Mouse (Mus musculus): ENCODE measurements around the gene Zfp775. TPM values are rescaled to one million over a fixed set of nuclear protein-coding genes. Genes with fewer than 3 reads are reported as not detected.

The Zfp775 gene
- polyA plus RNA-seq, 1 experiment from 2014 or later = 9.8 TPM

DNA sequence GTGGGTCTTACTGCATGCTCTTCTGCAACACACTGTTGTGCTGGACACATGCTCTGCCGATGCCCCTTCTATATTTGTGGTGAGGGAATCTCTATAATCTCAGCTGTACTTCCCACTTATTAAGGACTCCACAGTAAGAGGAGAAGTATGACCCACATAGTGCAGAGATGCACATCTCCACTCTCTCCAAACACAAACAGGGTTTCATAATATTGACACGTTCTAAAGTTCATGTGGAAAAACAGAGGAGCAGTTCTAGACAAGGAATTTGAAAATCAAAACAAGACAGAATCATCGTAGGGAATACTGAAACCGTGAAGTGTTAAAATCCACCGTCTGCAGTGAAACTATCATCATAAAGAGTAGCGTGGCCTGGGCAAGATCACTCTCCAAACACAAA lies 10.0 kb upstream of the Zfp775 start:
- Histone ChIP-seq H3K4me3 (no peak overlapping the region), H3K9me3 (peaks cover 9% of the 10 kb centered on the region), H3K9ac (no peak overlapping the region), H3K27ac (no peak overlapping the region), H3K4me1 (peaks cover 23% of the 10 kb centered on the region), H3K27me3 (no peaks in the 10 kb centered on the region), H3K4me2 (no peak overlapping the region), H3K36me3 (peaks cover 18% of the 10 kb centered on the region)
- ATAC-seq (ENCODE audit: insufficient number of reproducible peaks, insufficient read depth, low FRiP score, low TSS enrichment, low read depth) = no peak
- WGBS = 82% methylated on average over 6 of the region's 6 CpGs

DNA sequence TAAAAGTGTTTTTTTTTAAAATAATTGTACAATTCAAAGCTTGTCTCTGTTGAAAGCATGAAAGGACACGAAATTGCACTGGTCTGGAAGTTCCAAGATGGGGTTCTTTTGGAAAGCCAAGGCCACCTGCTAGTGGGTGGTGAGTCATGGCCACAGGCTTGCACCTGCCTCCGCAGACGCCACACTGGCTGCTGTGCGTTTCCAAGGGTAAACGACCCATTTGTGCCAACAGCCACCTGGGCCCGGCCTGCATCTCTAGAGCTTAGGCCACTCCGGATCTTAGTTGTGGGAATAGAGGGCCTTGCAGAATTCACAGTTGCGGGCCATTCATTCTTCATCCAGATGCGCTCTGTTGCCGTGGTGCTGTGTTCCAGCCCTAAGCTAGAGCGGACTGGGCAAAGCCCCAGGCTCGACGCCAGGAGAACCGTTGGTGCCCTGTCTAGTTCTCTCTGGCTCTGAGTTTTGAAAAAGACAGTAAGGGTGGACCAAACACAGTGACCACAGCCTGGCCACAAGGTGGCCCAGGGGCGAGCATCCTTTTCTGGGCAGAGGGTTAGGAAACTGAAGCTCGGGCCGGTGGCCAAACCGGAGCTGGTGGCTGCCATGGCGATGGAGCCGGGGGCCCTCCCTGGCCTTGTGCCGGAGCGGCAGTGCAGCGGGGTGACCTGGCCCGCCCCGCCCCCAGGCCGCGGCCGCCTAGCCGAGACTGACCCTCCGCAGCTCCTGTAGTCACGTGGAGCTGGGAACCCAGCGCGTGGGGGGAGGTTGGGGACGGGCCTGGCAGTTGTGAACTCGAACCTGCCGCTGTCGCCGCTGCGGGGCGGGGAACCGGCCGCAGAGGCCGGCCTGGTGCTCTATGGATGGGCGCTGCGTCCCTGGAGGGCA lies 8.5 kb upstream of the Zfp775 start, which contains the start of the genes Repin1 and Gm44965:
Repin1 (plus strand) TSS at position 726 of the 885 bp plus-strand sequence.
Gm44965 (plus strand) TSS at position 784 of the 885 bp plus-strand sequence.
- H3K36me3 ChIP-seq = peaks cover 33% of the 10 kb centered on the region
- peak within 1 kb of the TSS; percentile 73 for H3K27ac ChIP-seq
- no peaks in the 10 kb centered on the region for H3K27me3 ChIP-seq
- H3K4me2 ChIP-seq = peak within 1 kb of the TSS; percentile 81
- peaks cover 23% of the 10 kb centered on the region for H3K4me1 ChIP-seq
- peak within 1 kb of the TSS; percentile 80 for H3K4me3 ChIP-seq
- H3K9me3 ChIP-seq = peaks cover 23% of the 10 kb centered on the region
- peak within 1 kb of the TSS; percentile 88 for H3K9ac ChIP-seq
- WGBS = 5% methylated on average over 45 of the region's 45 CpGs
- peak; percentile 83 for ATAC-seq (ENCODE audit: insufficient number of reproducible peaks, insufficient read depth, low FRiP score, low TSS enrichment, low read depth)

DNA sequence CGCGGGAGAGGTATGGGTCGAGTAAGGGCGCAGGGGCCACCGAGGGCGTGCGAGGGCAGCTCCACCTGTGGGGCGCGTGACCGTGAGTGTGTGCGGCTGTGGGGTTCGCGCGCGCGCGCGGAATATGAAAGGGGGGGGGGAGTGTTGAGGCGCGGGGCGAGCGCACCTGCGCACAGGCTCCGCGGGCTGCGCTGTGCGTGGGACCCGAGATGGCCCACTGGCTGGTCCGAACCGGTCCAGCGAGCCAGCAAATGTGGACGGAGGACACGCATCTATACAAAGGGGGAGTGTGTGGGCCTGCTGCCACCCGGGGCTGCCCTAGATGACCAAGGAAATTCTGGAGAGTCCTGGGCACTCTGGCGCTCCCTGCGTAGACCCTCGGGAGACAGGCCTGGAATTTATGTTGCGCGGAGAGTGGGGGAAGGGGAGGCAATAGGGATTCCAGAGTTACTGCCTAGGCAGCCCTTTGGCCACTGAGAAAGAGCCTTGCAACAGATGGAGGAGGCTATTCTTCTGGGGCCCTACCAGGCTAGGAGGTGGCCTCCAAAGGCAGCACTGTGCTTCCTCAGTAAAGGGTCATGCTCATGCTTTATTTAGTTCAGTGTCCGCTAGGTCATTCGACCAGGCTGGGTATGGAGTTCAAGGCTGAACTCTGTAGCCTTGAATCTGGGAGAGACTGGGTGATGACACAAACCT lies 7.7 kb upstream of the Zfp775 start:
- Histone ChIP-seq H3K4me3 (peak overlapping the region; percentile 80), H3K4me2 (peak overlapping the region; percentile 81), H3K27ac (peak overlapping the region; percentile 73), H3K27me3 (no peaks in the 10 kb centered on the region), H3K36me3 (peaks cover 41% of the 10 kb centered on the region), H3K9ac (peak overlapping the region; percentile 88), H3K9me3 (peaks cover 23% of the 10 kb centered on the region), H3K4me1 (peaks cover 19% of the 10 kb centered on the region)
- ATAC-seq (ENCODE audit: insufficient number of reproducible peaks, insufficient read depth, low FRiP score, low TSS enrichment, low read depth) = peak; percentile 23
- 1% methylated on average over 40 of the region's 41 CpGs for WGBS

DNA sequence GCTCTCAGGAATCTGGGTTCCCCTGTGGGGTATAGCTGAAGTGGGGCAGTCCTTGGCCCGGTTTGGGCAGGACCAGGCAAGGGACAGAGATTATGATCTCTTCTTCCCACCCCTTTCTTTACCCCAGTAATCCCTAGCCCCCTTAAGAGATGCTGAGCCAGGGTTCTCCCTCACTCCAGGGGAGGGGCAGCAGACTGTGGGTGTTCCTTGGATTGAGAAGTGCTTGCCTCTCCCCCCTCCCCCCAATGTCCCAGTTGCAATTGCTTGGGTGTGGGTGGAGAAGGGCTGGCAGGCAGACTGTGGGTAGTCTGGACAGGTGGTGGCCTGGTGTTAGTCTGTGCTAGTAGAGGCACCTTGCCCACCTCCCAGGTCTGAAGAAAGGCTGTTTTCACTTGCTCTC lies 6.6 kb upstream of the Zfp775 start:
- Histone ChIP-seq H3K9ac (0 out of 2 replicates have a peak overlapping the region, but pooled peaks have one; percentile 88), H3K27me3 (no peaks in the 10 kb centered on the region), H3K36me3 (peaks cover 52% of the 10 kb centered on the region), H3K4me1 (peaks cover 16% of the 10 kb centered on the region), H3K9me3 (peaks cover 23% of the 10 kb centered on the region), H3K4me2 (peak overlapping the region; percentile 81), H3K4me3 (peak overlapping the region; percentile 80; the same call in 1 of the 2 replicates), H3K27ac (no peak overlapping the region)
- ATAC-seq (ENCODE audit: insufficient number of reproducible peaks, insufficient read depth, low FRiP score, low TSS enrichment, low read depth) = no peak
- 65% methylated on average over 1 of the region's 1 CpGs for WGBS

DNA sequence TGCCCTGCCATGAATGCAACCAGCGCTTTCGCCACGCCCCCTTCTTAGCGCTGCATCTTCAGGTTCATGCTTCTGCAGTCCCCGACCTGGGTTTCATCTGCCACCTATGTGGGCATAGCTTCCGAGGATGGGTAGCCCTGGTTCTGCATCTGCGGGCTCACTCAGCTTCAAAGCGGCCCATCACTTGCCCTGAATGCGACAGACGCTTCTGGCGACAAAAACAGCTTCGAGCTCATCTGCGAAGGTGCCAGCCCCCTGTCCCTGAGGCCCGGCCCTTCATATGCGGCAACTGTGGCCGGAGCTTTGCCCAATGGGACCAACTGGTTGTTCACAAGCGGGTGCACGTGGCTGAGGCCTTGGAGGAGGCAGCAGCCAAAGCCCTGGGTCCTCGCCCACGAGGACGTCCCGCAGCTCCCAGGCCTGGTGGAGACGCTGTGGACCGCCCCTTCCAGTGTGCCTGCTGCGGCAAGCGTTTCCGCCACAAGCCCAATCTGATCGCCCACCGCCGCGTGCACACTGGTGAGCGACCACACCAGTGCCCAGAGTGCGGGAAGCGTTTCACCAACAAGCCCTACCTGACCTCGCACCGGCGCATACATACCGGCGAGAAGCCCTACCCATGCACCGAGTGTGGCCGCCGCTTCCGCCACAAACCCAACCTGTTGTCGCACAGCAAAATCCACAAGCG lies 5.2 kb upstream of the Zfp775 start:
- H3K27me3 ChIP-seq = no peaks in the 10 kb centered on the region
- H3K36me3 ChIP-seq = peaks cover 52% of the 10 kb centered on the region
- H3K4me1 ChIP-seq = peaks cover 23% of the 10 kb centered on the region
- H3K27ac ChIP-seq = no peak overlapping the region
- H3K9me3 ChIP-seq = peaks cover 23% of the 10 kb centered on the region
- no peak for ATAC-seq (ENCODE audit: insufficient number of reproducible peaks, insufficient read depth, low FRiP score, low TSS enrichment, low read depth)
- no peak overlapping the region for H3K9ac ChIP-seq
- 96% methylated on average over 45 of the region's 45 CpGs for WGBS
- H3K4me3 ChIP-seq = no peak overlapping the region
- H3K4me2 ChIP-seq = no peak overlapping the region

DNA sequence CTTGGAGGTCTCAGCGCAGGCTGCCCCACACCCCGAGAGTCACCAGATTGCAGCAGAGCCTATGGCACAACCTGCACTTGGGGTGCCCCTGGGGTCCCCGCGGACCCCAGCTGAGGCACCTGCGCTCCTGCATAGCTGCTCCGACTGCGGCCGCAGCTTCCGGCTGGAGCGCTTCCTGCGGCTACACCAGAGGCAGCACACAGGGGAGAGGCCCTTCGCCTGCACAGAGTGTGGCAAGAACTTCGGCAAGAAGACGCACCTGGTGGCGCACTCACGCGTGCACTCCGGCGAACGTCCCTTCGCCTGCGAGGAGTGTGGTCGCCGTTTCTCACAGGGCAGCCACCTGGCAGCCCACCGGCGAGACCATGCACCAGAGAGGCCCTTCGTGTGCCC lies 4.6 kb upstream of the Zfp775 start:
- H3K4me1 ChIP-seq = peaks cover 23% of the 10 kb centered on the region
- no peak for ATAC-seq (ENCODE audit: insufficient number of reproducible peaks, insufficient read depth, low FRiP score, low TSS enrichment, low read depth)
- H3K27ac ChIP-seq = no peak overlapping the region
- H3K36me3 ChIP-seq = peaks cover 52% of the 10 kb centered on the region
- peaks cover 23% of the 10 kb centered on the region for H3K9me3 ChIP-seq
- WGBS = 98% methylated on average over 27 of the region's 27 CpGs
- H3K27me3 ChIP-seq = no peaks in the 10 kb centered on the region
- no peak overlapping the region for H3K4me2 ChIP-seq
- H3K9ac ChIP-seq = no peak overlapping the region
- no peak overlapping the region for H3K4me3 ChIP-seq

DNA sequence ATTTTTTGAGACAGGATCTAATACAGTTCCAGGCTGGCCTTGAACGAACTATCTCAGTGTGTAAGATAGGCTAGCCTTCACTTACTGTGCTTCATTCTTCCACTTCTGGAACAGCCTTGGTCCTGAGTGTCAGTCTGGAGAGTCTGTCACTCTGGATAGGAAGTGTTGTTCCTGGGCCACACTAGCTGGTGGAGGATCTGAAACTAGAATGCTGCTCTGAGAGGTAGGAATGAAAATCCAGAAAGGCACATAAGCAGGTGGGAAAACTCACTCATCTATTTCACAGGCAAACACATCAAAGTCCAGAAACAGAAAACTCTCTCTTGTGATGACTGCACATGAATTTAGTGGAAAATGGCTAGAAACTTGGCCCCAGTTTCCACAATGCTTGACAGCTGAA lies 1.3 kb upstream of the Zfp775 start:
- Histone ChIP-seq H3K4me2 (no peak overlapping the region; the same call in 1 of the 2 replicates), H3K9ac (no peak overlapping the region), H3K36me3 (peaks cover 46% of the 10 kb centered on the region), H3K27ac (no peak overlapping the region), H3K4me1 (peaks cover 14% of the 10 kb centered on the region), H3K4me3 (no peak overlapping the region), H3K9me3 (peaks cover 23% of the 10 kb centered on the region), H3K27me3 (no peaks in the 10 kb centered on the region)
- no peak for ATAC-seq (ENCODE audit: insufficient number of reproducible peaks, insufficient read depth, low FRiP score, low TSS enrichment, low read depth)
- WGBS = 89% methylated on average over 1 of the region's 1 CpGs

DNA sequence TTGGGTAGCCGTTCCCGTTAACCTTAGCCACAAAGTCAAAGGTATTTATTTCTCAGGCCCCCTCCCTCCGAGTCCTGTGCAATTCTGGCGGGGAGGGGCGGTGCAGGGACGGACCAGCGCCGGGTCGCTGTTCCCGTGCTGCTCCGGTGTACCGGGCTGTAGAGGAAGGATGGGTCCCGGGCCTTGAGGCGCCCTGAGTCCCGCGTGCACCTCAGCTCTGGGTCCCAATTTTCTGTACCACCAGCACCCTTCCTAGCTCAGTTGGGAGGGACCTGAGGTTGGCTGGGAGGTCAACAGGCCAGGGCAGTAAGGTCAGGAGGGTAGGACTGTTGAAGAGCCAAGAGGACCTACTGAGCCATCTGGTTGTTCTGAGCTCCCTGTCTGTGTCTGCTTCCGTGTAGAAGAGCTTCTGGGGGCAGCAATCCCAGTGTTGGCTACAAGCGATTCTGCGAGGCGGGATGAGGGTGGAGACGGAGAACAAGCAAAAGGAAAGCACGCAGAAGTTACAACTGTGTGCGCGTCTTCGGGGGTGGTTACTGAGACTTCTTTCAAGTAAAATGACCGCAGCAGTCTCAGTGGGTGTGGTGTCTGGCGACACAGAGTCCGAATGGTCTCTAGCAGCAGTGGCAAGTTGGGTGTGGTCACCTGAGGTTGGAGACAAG lies 348 bp downstream of the Zfp775 start:
- peak; percentile 73 for ATAC-seq (ENCODE audit: insufficient number of reproducible peaks, insufficient read depth, low FRiP score, low TSS enrichment, low read depth)
- H3K4me3 ChIP-seq = peak overlapping the region; percentile 78
- H3K9me3 ChIP-seq = peaks cover 11% of the 10 kb centered on the region
- H3K4me2 ChIP-seq = peak overlapping the region; percentile 92
- H3K27me3 ChIP-seq = no peaks in the 10 kb centered on the region
- WGBS = 0% methylated on average over 28 of the region's 28 CpGs
- H3K27ac ChIP-seq = peak overlapping the region; percentile 82
- H3K4me1 ChIP-seq = peaks cover 14% of the 10 kb centered on the region
- H3K9ac ChIP-seq = peak overlapping the region; percentile 87
- H3K36me3 ChIP-seq = peaks cover 30% of the 10 kb centered on the region

DNA sequence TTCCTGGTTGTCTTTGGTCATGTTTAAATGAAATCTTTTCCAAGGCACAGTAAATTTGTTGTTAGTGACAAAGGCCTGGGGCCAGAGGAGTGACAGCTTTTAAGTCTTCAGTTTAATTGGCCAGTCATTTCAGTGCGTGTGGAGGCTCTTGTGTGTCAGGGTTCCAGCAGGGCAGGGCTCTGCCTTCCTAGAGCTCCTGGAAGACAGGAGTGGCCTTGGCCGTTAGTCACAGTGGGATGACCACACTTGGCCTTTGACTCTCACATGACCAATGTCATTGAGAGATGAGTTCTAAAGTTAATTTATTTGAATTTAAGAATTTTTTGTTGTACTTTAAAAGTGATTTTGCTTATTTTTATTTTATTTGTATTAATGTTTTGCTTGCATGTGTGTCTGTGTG lies 6.3 kb downstream of the Zfp775 start:
- ATAC-seq (ENCODE audit: insufficient number of reproducible peaks, insufficient read depth, low FRiP score, low TSS enrichment, low read depth) = no peak
- Histone ChIP-seq H3K27ac (no peak overlapping the region), H3K4me2 (no peak overlapping the region), H3K4me3 (no peak overlapping the region), H3K9me3 (no peaks in the 10 kb centered on the region), H3K9ac (no peak overlapping the region), H3K27me3 (no peaks in the 10 kb centered on the region), H3K4me1 (no peaks in the 10 kb centered on the region; the same call in 1 of the 2 replicates), H3K36me3 (peaks cover 6% of the 10 kb centered on the region)
- 53% methylated on average over 2 of the region's 2 CpGs for WGBS

DNA sequence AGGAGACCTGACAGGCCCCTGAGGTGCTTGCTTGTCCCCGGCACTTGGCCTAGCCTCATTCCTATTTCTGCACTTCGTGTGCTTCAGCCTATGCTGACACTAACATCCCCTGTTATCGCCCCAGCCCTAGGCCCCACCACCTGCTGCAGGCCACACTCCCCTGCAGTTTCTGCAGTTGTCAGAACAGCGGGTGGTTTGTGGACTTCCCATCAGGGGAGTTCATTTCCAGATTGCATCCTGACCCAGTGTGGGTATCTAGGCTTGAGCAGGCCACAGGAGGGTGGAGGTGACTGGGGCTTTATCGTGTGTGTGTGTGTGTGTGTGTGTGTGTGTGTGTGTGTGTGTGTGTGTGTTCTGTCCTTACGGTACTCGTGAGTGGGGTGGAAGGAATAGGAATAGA lies 7.6 kb downstream of the Zfp775 start:
- Histone ChIP-seq H3K36me3 (peaks cover 18% of the 10 kb centered on the region), H3K9me3 (no peaks in the 10 kb centered on the region), H3K9ac (no peak overlapping the region), H3K4me1 (no peaks in the 10 kb centered on the region), H3K27me3 (no peaks in the 10 kb centered on the region), H3K27ac (no peak overlapping the region), H3K4me3 (no peak overlapping the region), H3K4me2 (no peak overlapping the region)
- WGBS = 65% methylated on average over 7 of the region's 7 CpGs
- ATAC-seq (ENCODE audit: insufficient number of reproducible peaks, insufficient read depth, low FRiP score, low TSS enrichment, low read depth) = no peak

DNA sequence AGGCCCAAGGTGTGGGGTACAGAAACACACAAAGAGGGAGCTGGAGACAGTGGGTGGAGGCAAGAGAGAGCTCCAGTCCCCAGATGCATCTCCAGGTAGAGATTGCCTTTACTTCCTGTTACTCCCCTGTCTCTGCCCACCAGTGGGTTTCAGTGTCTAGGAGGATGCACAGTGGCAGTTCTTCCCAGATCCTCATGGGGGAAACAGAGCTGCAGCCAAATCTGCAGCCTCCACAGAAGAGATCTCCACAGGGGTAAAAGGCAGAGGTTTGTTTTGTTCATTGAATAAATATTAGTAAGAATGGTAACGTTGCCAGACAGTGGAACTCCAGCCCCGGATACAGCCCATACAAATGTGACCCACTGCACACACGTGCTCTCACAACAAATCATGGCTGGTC lies 8.8 kb downstream of the Zfp775 start:
- Histone ChIP-seq H3K36me3 (peaks cover 27% of the 10 kb centered on the region), H3K4me1 (no peaks in the 10 kb centered on the region), H3K4me2 (no peak overlapping the region), H3K27me3 (no peaks in the 10 kb centered on the region), H3K27ac (no peak overlapping the region), H3K9me3 (no peaks in the 10 kb centered on the region), H3K4me3 (no peak overlapping the region), H3K9ac (no peak overlapping the region)
- no peak for ATAC-seq (ENCODE audit: insufficient number of reproducible peaks, insufficient read depth, low FRiP score, low TSS enrichment, low read depth)
- 84% methylated on average over 3 of the region's 3 CpGs for WGBS

Measured in embryonic facial prominence, embryonic 13.5 days (tissue).